Mouse (Mus musculus) small intestine, adult 2 months (tissue): ENCODE data around the gene Ric8b. TPM values are rescaled to one million over a fixed set of nuclear protein-coding genes. Genes with fewer than 3 reads are reported as not detected.

Source experiments
- H3K27ac ChIP-seq: fragments of 200-500 bp; 2 replicates; pipeline ENCODE4 v1.5.1; 2012; ENCODE audit warnings: low read depth, low read length, control low read depth, inconsistent platforms; ENCODE audit not compliant: insufficient read depth
- H3K27me3 ChIP-seq: fragments of 200-500 bp; 2 replicates; pipeline ENCODE4 v1.6.1; 2012; ENCODE audit warnings: mild to moderate bottlenecking, moderate library complexity, low read length, inconsistent platforms; ENCODE audit not compliant: control insufficient read depth, insufficient read depth
- H3K36me3 ChIP-seq: fragments of 200-500 bp; 2 replicates; pipeline ENCODE4 v1.6.1; 2012; ENCODE audit warnings: mild to moderate bottlenecking, low read length, control low read depth, inconsistent platforms; ENCODE audit not compliant: control insufficient read depth, insufficient read depth
- H3K4me1 ChIP-seq: fragments of 200-500 bp; 2 replicates; pipeline ENCODE4 v1.6.1; 2012; ENCODE audit warnings: low read length, inconsistent platforms, mixed read lengths; ENCODE audit not compliant: control insufficient read depth, insufficient read depth, insufficient read length
- H3K4me3 ChIP-seq: fragments of 200-500 bp; 2 replicates; pipeline ENCODE4 v1.5.1; 2012; ENCODE audit warnings: low read depth, mild to moderate bottlenecking, control low read depth, inconsistent platforms, low read length, moderate library complexity
- CTCF ChIP-seq: fragments of 200-500 bp; IDR thresholded peaks from 2 replicates; pipeline ENCODE4 v1.5.1; 2012; ENCODE audit warnings: low read depth, mild to moderate bottlenecking, control low read depth, inconsistent platforms, low read length, moderate library complexity, mixed read lengths; ENCODE audit not compliant: insufficient replicate concordance, insufficient read length; ENCODE audit errors: extremely low read depth
- POLR2A ChIP-seq: fragments of 200-500 bp; IDR thresholded peaks from 2 replicates; pipeline ENCODE4 v1.6.1; 2012; ENCODE audit warnings: low read depth, mild to moderate bottlenecking, control low read depth, inconsistent platforms, low read length, moderate library complexity
- WGBS: fragments of 180-500 bp; shearing (Covaris S2); methylation state at CpG from one replicate; pipeline ENCODE4 v1.1.7; 2018; 5-methylcytosine and 5-hydroxymethylcytosine counted together
- polyA plus RNA-seq: library from polyadenylated mRNA; depleted of rRNA; stranded (reverse); fragments of >200 nt; gene quantifications from 2 replicates; pipeline ENCODE4 v1.2.3, GENCODE M21; 2012

The Ric8b gene
- polyA plus RNA-seq, 1 experiment, result 4.2 TPM

DNA sequence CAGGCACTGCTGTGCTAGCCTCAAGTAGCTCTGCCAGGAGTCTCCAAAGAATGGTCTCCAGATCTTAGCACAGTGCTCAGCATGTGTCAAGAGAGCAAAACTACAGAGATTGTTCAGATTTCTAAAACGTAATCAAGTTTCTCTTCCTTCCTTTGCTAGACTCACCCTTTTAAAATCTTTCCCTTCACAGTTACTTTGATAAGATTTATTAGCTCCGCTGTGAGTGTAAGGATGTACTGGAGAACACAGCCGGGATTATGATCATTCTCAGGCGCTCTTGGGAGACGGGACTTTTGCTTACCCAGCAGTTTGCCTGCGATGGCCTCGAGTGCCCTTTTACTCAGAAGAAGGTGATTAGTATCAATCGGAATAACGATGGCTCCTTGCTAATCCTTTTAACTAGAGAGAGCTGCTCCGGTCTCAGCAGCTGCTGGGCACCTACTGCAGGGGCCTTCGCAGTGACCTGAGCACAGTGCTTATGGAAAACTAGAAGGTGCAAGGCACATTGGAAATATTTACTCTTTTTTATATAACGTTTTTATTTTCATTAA, 43.0 kb downstream of the Ric8b start:
- no peaks in the 10 kb centered on the region for H3K27me3 ChIP-seq
- H3K27ac ChIP-seq, result no peak overlapping the region
- no peak overlapping the region for H3K4me3 ChIP-seq
- TF ChIP-seq POLR2A (no peak), CTCF (no peak)
- H3K36me3 ChIP-seq, result 0 out of 2 replicates have a peak, but pooled peaks cover 1% of the 10 kb centered on the region
- WGBS, result 40% methylated on average over 12 of the region's 12 CpGs
- peaks cover 11% of the 10 kb centered on the region for H3K4me1 ChIP-seq

- TF ChIP-seq POLR2A (no peak), CTCF (no peak)
- H3K36me3 ChIP-seq, result peaks cover 4% of the 10 kb centered on the region
- 87% methylated on average over 5 of the region's 5 CpGs for WGBS
These were observed 45.7 kb downstream of the Ric8b start for GRCm38 (mm10) chr10:84963126-84963525.

GRCm38 (mm10) chr10:84963726-84964125, 46.3 kb downstream of the Ric8b start:
- Histone ChIP-seq H3K4me3 (no peak overlapping the region), H3K4me1 (peaks cover 3% of the 10 kb centered on the region), H3K27ac (no peak overlapping the region), H3K27me3 (no peaks in the 10 kb centered on the region), H3K36me3 (peaks cover 4% of the 10 kb centered on the region)
- 90% methylated on average over 3 of the region's 3 CpGs for WGBS
- no peak for TF ChIP-seq CTCF
- no peak for TF ChIP-seq POLR2A

More at GRCm38 (mm10) chr10:84963126-84963525, 45.7 kb downstream of the Ric8b start:
- Histone ChIP-seq H3K27ac (no peak overlapping the region), H3K4me1 (peaks cover 3% of the 10 kb centered on the region), H3K27me3 (no peaks in the 10 kb centered on the region), H3K4me3 (no peak overlapping the region)

DNA sequence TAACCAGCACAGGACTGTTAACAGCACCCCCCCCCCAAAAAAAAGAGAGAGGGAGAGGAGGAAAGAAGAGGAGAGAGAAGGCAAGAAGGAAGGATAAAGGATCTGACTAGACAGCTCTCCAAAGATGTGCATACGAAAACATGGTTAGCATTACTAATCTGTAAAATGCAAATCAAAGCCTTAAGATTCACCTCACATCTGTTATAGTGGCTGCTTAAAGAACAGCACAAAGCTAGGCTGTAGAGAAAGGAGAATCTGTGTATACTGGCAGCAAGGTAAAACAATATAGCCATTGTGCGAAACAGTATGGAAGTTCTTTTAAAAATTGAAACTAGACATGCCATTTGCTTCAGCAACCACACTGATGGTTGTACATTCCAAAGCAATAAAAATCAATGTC, 49.1 kb downstream of the Ric8b start:
- WGBS, result 93% methylated on average over 2 of the region's 2 CpGs
- TF ChIP-seq POLR2A (no peak), CTCF (no peak)
- H3K27ac ChIP-seq, result no peak overlapping the region

GRCm38 (mm10) chr10:84967645-84968044, 50.2 kb downstream of the Ric8b start:
- H3K27ac ChIP-seq, result no peak overlapping the region
- H3K36me3 ChIP-seq, result peaks cover 10% of the 10 kb centered on the region
- 79% methylated on average over 6 of the region's 6 CpGs for WGBS
- no peaks in the 10 kb centered on the region for H3K27me3 ChIP-seq
- TF ChIP-seq CTCF (no peak), POLR2A (no peak)
- no peak overlapping the region for H3K4me3 ChIP-seq
- peaks cover 3% of the 10 kb centered on the region for H3K4me1 ChIP-seq

More for the DNA sequence above, 49.1 kb downstream of the Ric8b start:
- Histone ChIP-seq H3K4me1 (peaks cover 3% of the 10 kb centered on the region), H3K36me3 (peaks cover 6% of the 10 kb centered on the region), H3K4me3 (no peak overlapping the region), H3K27me3 (no peaks in the 10 kb centered on the region)

DNA sequence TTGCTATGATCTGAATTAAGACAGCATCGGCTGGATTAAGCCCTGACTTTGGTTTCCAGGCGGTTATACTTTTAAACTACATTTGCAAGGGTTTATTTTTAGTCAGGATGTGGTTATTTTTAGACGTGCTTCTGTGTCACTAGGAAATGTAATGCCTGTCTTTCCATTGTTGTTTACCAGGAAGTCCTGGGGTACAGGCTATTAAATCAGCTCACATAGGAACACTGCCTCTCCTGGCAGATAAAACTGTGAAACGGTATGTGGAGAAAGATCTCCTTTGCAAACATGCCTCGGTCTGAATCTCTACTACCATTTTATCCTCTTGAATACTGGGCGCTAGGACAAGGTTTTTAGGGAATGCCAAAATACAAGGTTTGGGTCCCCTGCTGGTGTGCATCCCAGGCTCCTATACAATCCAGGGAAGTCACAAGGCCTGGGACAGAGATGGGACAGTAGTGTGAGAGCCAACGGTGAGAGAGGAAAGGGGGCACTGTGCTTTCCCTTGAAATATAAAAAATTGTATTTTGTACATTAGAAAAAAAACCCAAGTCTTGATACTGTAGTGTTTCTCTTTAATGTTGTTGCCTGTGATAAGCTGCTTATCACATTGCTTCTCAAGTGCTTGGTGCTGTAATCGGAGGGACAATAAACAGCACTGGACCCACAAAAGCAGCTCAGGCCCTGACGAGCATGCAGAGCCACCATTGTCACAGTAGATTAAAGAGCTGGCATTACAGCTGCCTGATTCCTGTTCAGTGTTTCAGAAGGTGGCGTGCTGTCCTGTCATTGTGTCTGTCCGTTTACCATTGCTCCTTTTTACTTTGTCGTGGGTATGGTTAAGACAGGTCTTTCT, 51.7 kb downstream of the Ric8b start:
- H3K4me1 ChIP-seq, result no peaks in the 10 kb centered on the region; the same call in 1 of the 2 replicates
- 60% methylated on average over 12 of the region's 12 CpGs for WGBS
- peaks cover 11% of the 10 kb centered on the region for H3K36me3 ChIP-seq
- no peak for TF ChIP-seq CTCF
- no peak for TF ChIP-seq POLR2A
- H3K27ac ChIP-seq, result no peak overlapping the region
- H3K27me3 ChIP-seq, result no peaks in the 10 kb centered on the region
- no peak overlapping the region for H3K4me3 ChIP-seq

- Histone ChIP-seq H3K4me3 (no peak overlapping the region), H3K4me1 (no peaks in the 10 kb centered on the region; the same call in 1 of the 2 replicates), H3K27me3 (no peaks in the 10 kb centered on the region), H3K27ac (no peak overlapping the region), H3K36me3 (peaks cover 11% of the 10 kb centered on the region)
- 86% methylated on average over 4 of the region's 4 CpGs for WGBS
- TF ChIP-seq POLR2A (no peak), CTCF (no peak)
These were observed 57.8 kb downstream of the Ric8b start for GRCm38 (mm10) chr10:84975264-84975663.
